Mouse (Mus musculus) megakaryocyte, adult 5-6 weeks (primary cell): ENCODE measurements at regions not wholly inside any gene's neighbourhood (a gene's known extent, or its start where the extent isn't known, plus 50 kb on each side); places are given as distances from the start of the nearest gene placed in this dataset.

Experiments
- ATAC-seq: 2 replicates; pipeline ENCODE4 v1.8.0; 2016; ENCODE audit warnings: mild to moderate bottlenecking, inconsistent platforms; ENCODE audit not compliant: poor library complexity, severe bottlenecking

DNA sequence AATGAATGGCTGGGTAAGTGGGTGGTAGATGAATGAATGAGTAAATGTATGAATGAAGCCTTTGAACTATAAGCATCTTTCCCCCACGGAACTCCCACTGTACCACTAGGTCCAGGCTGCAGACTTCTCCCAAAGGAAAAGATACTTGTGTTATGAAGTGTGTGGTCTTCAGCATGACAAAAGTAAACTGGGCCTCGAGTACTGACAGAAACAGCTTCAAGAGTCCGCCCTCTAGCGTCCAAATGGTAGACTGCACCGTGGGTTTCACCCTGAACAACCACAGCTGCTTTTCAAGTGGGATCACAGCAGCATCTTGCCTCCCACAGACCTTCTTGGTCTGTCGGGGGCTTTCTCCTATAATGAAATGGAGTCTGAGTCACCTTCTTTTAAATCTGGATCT lies 54.7 kb upstream of the Ankrd34c start:
- peak; percentile 82 for ATAC-seq

DNA sequence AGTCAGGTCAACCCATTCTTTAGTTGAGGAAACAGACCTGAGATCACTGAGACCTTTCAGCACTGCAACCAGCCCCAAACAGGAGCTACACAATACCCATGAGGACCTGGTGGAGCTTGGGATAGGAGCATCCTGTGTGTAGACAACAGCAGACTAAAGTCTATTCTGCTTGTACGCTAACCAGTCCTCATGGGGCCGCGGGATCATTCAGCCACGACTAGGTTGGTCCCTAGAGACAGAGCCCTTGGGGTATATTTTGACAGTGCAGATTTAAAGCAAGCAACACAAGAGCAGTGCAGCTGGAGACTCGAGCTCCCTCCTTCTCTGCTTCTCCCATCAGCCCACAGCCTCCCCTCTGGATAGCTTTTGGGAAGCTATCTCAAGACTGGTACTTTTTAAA lies 51.7 kb upstream of the Ankrd34c start:
- no peak for ATAC-seq

DNA sequence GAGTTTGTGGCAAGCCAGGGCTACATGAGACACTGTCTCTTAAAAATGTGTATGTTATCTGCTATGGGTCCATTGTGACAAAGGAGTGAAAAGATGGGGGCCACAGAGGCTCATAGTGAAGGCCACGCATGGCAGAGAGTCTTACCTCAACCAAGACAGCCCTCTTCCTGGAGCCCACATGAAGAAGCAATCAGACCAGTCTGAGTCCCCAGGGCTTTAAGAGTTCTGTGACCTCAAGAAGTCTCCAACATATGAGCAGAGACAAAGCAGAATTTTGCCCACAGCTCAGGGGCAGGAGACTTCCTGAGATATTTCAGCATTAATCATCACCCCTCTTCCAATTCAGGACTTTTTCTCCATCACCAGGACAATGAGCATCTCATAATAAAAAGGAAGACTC lies 50.4 kb upstream of the Ankrd34c start:
- ATAC-seq = no peak
